Mouse (Mus musculus) liver (tissue): Measurements from ENCODE around the gene Impdh2.

Experiments
- DNase-seq: peaks from one replicate; pipeline ENCODE4 v3.0.0-alpha.2; 2020; ENCODE audit warnings: mixed read lengths

Impdh2 gene

GRCm38 (mm10) chr9:108560227-108560841, at the start of gene Impdh2:
Gene Impdh2, plus strand, starts transcription at chr9:108560286.
- DNase-seq = peak; percentile 96

GRCm38 (mm10) chr9:108516380-108517251, 43.5 kb upstream of the Impdh2 start, which contains the start of gene Qrich1:
Gene Qrich1, plus strand, starts transcription at chr9:108516806.
- peak; percentile 95 for DNase-seq

GRCm38 (mm10) chr9:108517253-108517930, 42.7 kb upstream of the Impdh2 start:
- DNase-seq = peak; percentile 87

- DNase-seq = peak; percentile 42
These were observed 42.2 kb upstream of the Impdh2 start for GRCm38 (mm10) chr9:108517931-108518332.

GRCm38 (mm10) chr9:108521604-108522003, 38.5 kb upstream of the Impdh2 start:
- no peak for DNase-seq

- DNase-seq = no peak
These were observed 36.7 kb upstream of the Impdh2 start for GRCm38 (mm10) chr9:108523341-108523740.

- no peak for DNase-seq
These were observed 34.7 kb upstream of the Impdh2 start for GRCm38 (mm10) chr9:108525400-108525799.

GRCm38 (mm10) chr9:108530954-108531353, 29.1 kb upstream of the Impdh2 start:
- DNase-seq = no peak

- DNase-seq = no peak
These were observed 28.6 kb upstream of the Impdh2 start for GRCm38 (mm10) chr9:108531496-108531895.

GRCm38 (mm10) chr9:108540846-108541245, 19.2 kb upstream of the Impdh2 start:
- no peak for DNase-seq

GRCm38 (mm10) chr9:108545986-108546385, 14.1 kb upstream of the Impdh2 start:
- no peak for DNase-seq

- DNase-seq = no peak
These were observed 13.2 kb upstream of the Impdh2 start for GRCm38 (mm10) chr9:108546875-108547274.

- no peak for DNase-seq
These were observed 917 bp upstream of the Impdh2 start for GRCm38 (mm10) chr9:108559169-108559568.

- no peak for DNase-seq
These were observed 3.6 kb downstream of the Impdh2 start for GRCm38 (mm10) chr9:108563671-108564070.

GRCm38 (mm10) chr9:108564131-108564530, 4.0 kb downstream of the Impdh2 start:
- peak; percentile 42 for DNase-seq

GRCm38 (mm10) chr9:108565881-108566814, 6.1 kb downstream of the Impdh2 start:
- DNase-seq = no peak

GRCm38 (mm10) chr9:108566815-108567776, 7.0 kb downstream of the Impdh2 start, which contains the start of gene Ndufaf3:
Gene Ndufaf3, minus strand, starts transcription at chr9:108567434.
- peak; percentile 97 for DNase-seq

- peak; percentile 50 for DNase-seq
These were observed 7.9 kb downstream of the Impdh2 start for GRCm38 (mm10) chr9:108567931-108568419.

GRCm38 (mm10) chr9:108568511-108568921, 8.4 kb downstream of the Impdh2 start:
- no peak for DNase-seq

GRCm38 (mm10) chr9:108569381-108570206, 9.5 kb downstream of the Impdh2 start, which contains the start of gene Dalrd3:
Gene Dalrd3, plus strand, starts transcription at chr9:108569886.
- peak; percentile 94 for DNase-seq
